Mouse (Mus musculus): ENCODE data around the gene Slc52a3.

Gene Slc52a3

DNA sequence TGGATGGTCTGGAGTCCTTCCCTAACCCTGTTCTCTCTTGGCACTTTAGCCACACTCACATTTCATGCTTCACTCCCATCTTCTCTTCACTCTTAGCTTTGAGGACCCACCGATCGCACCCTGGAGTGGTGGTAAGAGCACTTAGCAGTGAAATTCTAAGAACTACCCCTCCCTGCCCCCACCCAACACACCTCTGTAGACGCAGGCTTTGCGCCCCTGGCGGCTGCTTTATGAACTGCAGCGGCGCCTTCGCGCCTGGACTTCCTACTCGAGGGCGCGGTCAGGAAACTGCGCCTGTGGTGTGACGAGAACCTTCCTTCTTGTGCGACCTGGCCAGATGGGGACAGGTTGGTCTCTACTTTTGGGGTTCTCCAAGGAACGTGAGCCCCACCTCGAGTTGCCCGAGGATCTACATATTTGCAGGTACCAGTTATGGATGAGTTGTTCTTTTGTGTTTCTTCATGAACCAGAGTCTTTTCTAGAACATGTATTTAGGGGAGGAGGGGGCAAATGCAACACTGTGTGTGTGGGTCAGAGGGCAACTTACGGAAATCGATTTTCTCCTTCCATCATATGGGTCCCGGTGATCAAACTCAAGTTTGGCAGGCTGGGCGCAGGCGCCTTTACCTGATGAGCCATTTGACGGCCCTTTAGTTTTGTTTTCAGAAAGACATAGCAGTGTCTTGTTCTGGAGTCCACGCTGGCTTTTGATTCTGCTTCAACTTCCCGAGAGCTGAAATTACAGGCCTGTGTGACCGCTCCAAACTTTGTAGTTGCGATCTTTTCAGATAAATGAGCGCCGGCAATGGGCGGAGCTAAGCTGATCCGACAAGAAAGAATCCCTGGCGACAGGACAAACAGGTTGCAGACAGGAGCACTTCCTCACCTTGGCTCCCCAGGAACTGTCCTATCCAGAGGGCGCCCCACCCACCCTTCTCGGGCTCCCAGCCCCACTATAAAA lies at the start of gene Slc52a3:
Slc52a3 (plus strand) TSS at position 283 of the 961 bp plus-strand sequence.
- peak; percentile 93 to 98 for DNase-seq

DNA sequence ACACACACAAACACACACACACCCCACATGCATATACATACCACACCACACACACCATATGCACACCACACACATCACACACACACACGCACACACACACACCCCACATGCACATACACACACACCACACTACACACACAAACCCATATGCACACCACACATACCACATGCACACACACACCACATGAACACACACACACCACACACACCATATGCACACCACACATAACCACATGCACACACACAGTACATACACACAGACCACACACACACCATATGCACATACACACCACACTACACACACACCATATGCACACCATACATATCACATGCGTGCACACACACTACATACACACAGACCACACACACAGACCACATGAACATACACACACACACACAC lies 48.7 kb upstream of the Slc52a3 start:
- DNase-seq, result no peak

DNA sequence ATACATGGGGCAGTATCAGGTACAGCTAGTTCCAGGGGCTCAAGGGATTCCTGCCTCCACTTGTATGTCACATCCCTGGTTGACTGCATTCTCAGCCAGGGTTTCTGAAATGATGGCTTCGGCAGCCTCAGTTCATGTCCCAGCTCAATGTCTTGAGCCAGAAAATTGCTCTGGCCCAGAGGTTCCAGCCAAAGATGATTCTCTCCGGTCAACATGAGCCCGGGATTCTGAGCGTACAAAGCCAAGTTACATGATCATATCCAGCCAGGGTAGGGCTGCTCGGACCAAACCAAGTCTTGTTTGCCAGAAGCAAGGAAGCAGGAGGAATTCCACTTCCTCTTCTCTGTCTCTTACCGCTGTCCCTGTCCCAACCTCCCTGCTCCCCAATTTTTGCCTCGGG lies 48.0 kb upstream of the Slc52a3 start:
- DNase-seq, result no peak

DNA sequence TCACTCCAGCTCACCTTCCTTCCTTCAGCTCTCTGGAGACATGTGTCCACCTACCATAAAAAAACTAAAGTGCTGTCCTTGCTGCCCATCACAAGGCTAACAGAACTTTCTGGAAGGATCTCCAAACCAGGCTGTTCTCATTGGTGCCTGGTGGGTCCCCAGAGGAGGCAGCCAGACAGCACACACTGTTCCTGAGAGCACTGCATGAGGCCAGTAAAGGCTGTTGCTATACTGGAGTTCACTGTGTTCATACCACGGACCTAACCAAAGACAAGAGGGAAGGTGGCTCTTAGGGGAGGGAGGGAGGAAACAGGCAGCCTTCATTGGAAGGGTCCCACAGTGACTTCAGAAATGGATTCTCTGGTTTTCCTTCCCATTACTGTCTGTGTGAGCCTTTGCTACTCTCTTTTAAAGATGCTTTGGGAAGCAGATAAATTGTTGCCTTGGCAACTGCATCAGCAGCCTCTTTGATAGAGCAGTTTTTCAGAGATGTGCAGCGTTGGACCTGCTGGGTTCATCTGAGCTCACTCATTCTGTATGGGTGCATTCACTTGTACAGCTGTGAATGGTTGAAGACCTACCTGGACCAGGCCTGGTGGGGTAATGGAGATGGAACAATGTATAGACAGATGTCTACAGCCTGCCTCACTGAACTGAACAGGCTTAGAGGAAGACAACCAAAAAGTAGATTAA lies 47.1 kb upstream of the Slc52a3 start:
- DNase-seq, result no peak

DNA sequence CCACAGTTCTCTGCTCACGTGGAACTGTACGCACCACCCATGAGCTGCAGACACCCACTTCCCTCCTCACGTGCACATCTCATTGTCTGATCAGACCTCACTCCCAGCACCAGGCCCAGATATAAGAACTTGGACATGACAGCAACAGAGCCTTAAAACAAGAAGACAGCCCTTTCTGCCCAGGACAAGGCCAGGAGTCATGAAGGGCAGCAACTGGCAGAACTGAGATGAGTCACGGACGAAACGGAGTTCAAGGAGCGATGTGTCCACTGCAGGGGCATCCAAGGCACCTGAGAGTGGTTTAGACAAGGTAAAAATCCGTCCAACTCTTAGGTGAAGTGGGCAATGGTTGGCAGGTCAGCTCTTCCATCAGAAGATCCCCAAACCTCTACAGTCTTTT lies 42.6 kb upstream of the Slc52a3 start:
- DNase-seq, result no peak

DNA sequence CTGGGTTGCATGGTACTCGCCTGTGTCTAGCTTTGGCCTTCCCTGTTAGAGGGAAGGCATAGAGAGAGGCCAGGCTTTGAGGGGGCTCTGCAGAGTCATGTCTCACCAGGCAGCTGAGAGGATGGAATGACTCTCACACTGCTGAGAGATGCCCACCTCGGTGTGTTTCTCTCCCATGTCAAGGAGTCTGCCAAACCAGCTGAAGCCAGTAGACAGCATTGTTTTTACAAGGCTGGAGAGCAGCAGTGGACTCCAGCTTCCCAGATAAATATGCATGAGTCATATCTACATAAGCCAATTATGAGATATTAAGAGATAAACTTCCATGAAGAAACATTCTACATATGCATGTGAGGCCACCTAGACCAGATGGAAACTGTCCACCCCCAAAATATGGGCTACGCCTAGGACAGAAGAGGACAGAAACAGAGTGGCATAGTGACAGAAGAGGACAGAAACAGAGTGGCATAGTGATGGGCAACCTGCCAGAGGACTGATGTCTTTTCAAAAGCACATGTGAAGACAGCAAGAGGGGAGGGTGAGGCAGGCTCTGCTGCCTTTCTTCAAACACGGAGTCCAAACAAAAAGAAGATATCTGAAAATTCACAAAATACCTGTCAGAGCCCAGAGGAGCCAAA lies 39.7 kb upstream of the Slc52a3 start:
- DNase-seq, result no peak

DNA sequence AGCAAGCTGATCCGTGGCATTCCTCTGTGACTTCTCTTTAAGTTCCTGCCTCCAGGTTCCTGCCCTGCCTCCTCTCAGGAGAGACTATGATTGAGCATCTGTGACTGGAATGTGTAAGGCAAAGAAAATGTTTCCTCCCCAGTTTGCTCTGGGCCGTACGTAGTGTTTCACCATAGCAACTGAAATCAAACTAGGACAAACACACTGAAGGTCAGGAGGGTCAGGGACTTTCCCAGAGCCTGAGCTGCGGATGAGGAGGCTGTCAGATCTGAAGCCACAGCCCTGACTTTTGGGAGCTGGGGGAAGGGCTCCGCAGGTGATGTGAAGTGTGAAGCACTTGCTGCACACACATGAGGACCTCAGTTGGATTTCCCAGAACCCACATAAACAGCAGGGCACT lies 37.0 kb upstream of the Slc52a3 start:
- DNase-seq, result no peak

DNA sequence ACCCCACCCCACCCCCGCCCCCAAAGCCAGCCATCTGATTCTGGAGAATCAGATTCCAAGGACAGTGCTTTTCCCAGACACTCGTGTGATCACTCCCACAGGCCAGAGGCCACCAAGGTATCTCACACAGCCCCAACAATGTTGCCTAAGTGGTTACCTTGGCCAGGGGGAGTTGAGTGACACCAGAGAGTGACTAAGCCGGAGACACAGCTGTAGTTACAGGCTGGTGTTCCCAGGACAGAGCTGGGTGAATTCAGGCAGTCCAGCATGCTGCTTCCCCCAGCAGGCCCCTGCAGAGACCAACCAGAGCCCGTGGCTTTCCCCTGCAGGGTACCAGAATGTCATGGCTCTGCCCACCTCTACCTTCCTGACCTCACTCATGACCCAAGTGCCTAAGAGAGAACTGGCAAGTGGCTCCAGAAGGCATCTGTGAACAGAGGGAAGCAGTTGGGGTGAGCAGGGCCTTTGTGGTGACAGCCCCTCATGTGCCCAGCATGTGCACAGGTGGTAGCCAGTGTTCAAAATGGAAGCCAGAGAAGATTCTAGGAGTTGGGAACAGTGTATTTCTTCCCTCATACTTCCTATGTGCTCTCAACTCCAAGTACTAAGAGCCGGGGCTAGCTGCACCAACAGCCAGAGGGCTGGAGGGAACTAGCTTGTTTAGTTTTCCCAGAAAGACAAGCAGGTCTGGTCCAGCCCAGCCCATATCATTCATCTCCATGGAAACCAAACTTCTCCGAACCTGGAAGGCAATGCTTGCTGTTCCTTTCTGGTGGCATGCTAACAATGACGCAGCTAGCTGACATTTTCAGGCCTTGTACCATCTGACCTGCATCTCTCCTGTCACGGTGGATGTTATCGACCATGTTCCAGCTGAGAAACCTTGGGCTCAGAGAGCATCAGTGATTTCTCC lies 34.8 kb upstream of the Slc52a3 start:
- DNase-seq, result no peak

DNA sequence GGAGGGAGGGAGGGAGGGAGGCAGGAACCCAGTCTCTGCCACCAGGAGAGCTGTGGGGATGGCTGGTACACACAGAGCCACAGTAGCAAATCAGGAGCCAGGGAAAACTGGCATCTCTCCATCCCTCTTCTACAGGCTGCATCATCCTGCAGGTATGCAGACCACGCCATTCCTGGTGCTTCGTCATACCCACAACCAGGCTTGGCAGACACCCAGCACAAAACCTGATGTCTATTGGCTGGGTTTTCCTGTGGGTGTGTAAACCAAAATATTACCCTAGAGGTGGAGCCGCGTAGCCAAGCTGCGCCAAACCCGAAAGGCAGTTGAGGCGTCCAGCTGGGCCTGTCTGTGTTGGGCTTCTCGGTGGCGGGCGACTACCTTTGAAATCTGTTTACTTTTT lies 33.8 kb upstream of the Slc52a3 start:
- DNase-seq, result peak; percentile 71 to 79

DNA sequence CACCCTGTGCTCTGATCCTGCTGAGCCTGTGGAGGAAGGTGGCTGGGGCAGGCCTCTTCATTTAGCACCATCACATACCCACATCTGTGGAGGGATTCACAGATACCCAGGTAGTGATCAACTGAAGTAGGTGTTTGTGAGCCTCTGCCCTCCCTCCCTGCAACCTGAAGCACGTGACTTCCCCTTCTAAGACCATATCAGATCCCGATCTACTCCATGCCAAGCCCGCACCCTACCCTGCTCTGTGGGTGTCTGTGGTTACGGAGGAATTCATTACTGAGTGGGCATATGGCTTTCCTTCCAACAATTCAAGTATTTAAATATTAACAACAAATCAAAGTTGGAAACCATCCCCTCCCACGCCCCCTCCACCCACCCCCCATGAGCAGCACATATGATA lies 33.0 kb upstream of the Slc52a3 start:
- DNase-seq, result no peak

DNA sequence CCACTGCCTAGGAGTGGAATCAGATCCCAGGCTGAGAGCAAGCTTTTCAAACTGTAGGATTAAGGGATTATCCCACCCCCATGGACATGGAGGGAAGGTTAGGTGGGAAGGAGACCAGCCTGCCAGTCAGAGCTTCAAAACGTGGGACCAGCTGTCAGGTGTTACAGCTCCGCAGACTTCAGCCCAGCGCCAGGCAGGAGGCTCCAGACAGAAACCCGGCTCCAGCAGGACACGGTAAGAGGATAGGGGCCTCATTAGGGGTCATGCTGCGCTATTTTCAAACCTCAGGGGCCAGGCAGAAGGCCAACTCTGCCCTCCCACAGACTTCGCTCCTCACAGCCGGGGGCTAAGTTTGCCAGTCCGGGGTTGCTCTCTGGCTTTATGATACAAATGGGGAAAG lies 32.3 kb upstream of the Slc52a3 start:
- DNase-seq, result no peak

DNA sequence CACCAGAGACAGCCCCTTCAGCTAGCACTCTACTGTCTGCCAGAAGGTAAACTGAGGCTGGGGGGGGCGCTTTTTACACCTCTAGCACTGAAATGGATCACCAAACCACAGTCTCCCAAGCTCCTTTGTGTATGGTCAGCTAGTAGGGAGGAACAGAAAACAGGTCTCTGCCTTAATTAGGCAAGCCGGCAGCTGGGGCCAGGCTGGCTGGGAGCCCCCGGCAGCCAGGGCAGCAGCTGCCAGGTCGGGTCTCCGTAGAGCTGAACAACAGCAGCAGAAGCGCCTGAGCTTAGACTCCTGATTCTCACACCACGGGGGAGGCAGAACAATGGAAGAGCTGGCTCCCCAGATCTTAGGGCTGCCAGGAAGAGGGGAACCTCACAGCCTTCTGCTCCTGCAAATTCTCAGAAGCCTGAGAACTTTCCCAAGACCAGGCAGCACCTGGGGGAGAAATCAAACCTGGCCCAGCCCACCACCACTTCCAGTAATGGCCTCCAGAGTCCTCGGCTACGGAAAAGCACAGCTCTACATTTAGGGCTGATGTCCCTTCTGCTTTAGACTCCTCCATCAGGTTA lies 29.0 kb upstream of the Slc52a3 start:
- DNase-seq, result no peak

DNA sequence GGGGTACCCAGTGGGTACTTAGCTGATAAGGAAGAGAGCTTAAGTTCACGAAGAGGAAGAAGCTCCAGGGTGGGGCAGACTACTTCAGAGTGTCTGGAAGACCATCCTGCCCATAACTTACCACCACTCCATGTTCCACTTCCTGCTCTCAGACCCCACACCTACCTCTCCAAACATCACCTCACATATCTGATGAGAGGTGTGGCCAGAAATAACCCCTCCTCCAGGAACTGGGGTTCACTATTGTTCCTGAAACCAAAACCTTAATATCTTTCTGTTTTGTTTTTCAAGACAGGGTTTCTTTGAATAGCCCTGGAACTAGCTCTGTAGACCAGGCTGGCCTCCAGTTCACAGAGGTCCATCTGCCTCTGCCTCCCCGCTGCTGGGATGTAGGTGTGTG lies 28.5 kb upstream of the Slc52a3 start:
- no peak for DNase-seq

DNA sequence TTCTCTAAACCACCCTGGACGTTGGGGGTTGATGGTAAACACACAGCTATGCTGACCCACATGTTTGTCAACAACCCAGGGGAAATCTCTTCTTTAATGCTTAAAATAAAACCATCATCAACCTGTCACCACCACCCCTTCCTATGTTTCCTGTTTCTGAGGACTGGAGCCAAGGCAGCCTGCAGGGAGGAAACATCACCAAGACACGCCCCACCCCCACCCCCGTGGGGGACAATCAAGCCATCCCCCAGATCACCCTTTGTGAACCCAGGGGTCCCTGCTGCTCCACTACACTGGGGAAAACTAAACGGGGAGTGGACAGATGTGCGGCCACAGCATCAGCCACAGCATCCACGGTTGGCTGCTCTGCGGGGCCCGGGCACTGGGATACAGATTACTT lies 27.9 kb upstream of the Slc52a3 start:
- peak; percentile 65 to 83 for DNase-seq

DNA sequence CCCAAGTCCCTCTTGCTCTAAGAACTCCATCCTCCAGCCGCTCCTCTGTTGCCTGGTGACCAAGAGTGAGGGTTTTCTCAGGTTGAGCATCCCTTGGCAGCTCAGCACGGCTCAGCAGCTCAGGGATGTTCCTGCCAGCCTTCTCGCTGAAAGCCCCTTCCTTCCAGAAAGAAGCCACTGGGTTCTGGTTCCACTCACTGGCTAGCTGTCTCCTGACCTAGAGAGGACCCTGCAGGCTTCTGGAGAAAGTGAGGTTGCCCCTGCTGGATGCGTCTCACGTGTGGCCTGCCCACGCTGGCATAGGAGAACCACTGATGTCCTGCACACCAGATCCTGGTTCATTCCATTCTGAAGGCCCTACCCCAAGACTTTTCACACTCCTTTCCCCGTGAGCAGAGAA lies 27.3 kb upstream of the Slc52a3 start:
- DNase-seq, result no peak

DNA sequence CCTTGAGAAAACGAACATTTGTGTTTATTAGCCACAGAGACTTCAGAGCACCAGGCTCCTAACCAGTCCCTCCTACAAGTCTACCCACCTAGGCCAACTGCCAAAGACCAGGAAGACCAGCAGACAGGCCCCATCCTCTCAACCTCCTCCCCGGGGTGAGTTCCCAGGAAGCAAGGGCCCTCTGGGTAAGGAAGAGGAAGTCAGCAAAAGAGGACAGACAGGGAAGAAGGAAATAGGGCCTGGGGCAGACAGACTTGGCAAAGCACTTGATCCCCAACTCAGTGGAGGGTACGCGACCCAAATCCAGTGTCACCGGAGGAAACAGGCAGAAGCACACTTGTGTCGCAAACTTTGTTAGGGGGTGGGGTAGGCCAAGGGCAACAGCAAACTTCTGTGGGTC lies 26.9 kb upstream of the Slc52a3 start:
- peak in 1 of 2 experiments; percentile 38 for DNase-seq

DNA sequence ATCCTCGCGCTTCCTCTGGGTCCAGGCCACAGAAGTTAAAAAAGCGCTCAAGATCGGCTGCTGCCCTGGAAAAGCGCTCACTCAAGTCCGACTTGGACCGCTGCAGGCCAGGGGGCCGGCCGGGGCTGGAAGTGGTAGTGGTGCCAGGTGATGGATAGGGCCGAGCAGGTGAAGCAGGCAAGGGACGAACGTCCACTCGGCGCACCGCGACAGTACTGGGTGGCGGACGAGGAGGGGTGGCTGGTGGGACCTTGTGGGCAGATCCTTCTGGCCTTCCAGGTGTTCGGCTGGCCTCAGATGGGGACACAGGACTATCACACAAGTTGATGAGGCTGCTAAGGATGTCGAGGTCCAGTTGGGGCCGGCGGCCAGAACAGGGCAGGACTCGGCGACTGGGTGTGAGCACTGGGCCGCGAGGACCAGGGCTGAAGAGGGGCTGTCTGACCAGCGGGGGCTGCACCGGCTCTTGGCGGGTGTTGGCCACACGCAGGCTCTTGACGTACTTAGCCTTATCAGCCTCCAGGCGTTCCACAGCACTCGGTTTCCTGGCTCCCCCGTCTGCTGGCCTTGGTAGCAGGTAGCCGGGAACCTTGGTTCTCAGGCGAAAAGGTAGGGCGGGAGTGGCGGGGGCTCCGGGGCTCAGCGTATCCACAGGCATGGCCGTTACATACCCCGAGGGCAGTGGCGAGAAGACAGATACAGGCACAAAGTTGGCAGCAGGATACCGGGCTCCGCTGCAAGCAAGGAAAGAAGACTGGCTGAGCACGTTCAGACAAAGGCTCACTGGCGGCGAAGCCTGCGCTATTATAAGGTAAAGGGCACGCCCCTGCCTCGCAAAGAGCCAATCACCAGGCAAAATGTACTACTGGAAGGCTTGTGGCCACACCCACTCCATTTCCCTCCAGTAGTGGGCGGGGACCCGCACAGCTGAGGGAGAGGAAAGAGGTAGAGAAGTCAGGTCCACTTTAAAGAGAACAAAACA lies 25.8 kb upstream of the Slc52a3 start:
- peak; percentile 87 to 90 for DNase-seq

DNA sequence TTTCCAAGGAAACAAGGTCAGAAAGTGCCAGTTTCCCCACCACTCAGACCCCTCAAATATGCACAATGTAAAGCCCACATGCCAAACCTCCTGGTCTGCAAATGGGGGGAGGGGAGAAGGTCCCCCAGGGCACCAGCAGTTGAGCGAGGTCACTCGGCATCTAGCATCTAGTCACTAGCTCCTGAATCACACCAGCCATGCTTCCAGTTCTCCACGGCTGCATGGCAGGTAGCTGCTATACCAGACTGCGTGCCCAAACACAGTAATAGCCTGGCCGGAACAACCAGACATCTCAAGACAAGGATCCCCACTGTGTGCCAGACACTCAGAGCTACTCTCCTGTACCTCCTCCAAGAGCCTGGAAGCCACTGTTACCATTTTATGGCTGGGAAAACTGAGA lies 24.6 kb upstream of the Slc52a3 start:
- DNase-seq, result no peak

DNA sequence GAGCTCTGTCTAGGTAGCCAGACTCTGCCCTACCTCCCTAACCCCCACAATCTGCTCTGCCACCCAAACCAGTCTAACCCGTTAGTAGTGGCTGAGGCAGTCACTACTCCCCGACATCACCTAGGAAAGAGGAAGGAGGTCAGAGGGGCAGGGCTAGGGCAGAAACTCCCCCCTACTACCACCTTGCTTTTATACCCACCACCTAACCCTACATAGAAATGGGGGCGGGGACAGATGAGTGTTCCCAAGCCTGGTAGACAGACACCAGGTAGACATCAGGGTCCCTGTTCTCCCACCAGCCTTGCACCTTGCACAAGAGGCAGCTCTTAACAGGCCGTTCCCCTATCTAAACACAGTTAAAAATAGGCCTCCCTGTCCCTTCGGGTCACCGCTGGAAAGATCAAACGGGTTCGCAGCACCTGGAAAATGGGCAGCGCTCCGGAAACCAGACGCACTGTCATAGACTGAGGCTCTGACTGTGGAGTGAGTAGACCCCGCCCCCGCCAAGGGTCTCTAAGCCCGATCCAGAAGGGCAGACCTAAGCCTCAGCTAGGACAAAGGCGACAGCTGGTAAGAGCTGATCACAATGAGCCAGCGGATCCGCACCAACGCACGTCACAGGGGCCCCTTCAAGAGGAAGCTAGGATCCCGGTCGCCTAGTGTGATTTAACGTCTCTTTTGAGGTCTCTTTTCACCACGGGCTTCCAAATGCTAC lies 23.3 kb upstream of the Slc52a3 start:
- DNase-seq, result no peak

All from kidney, postnatal 36 days (tissue).